Mouse (Mus musculus) R1 (cell line): Measurements from ENCODE around the gene Tbpl1.

Experiments
- DNase-seq: peaks from one replicate; pipeline ENCODE4 v3.0.0-alpha.2; 2018; ENCODE audit warnings: low read depth, low spot score

Tbpl1 gene

GRCm38 (mm10) chr10:22710173-22710777 lies 21.5 kb downstream of the Tbpl1 start:
- peak; percentile 80 for DNase-seq

DNA sequence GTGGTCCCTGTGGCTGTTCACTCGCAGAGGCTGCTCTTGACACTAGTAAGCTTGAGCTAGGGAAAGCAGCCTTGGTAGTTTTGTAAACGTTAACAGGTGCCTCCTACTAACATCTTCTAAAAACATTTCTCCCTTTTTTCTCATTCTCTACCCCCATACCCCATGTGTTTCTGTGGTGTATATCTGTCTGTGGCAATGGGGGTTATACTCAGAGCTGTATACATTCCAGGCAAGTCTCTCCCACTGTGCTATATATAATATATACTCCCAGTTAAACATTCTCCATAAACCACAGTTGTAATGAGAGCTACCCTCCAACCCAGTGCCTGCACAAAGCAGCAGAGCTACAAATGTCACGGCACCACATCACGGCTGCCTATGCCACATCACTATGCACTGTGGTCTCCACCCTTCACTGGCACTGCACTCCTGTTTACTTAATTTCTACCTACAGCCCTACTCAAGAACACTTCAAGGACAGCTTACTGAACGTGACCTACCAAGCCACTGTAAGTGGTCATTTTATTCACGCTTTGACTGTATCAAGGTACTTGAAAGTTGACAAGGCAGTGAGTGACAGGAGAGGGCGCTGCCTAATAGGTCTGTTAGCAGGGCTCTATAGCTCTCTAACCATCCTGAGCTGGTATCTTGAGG lies 23.4 kb downstream of the Tbpl1 start:
- no peak for DNase-seq

DNA sequence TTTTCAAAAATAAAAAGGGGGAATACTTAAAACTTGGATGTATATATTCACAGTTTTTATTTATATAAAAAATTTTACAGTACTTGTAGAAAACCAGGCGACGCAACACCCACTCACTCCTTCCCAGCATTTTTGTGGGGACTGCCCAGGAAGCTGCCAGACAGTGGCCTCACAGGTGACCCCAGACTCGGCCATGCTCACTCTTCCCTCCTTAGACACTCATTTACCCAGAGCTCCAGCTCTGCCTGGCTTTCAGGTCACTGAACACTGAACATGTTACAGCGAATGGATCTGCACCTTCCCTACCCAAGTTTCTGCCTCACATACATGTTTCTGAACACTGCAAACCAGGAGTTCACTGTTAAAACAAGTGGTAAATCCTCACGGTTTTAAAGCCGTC lies 27.9 kb downstream of the Tbpl1 start:
- DNase-seq, result no peak

GRCm38 (mm10) chr10:22701485-22702315 lies 30.0 kb downstream of the Tbpl1 start:
- DNase-seq, result no peak

- DNase-seq, result no peak
Measured at GRCm38 (mm10) chr10:22700773-22701172, 31.0 kb downstream of the Tbpl1 start.

GRCm38 (mm10) chr10:22699487-22700335 lies 32.0 kb downstream of the Tbpl1 start:
- no peak for DNase-seq

- DNase-seq, result peak; percentile 86
Measured at GRCm38 (mm10) chr10:22698158-22698953, 33.4 kb downstream of the Tbpl1 start.

GRCm38 (mm10) chr10:22696864-22697263 lies 34.9 kb downstream of the Tbpl1 start:
- DNase-seq, result no peak

DNA sequence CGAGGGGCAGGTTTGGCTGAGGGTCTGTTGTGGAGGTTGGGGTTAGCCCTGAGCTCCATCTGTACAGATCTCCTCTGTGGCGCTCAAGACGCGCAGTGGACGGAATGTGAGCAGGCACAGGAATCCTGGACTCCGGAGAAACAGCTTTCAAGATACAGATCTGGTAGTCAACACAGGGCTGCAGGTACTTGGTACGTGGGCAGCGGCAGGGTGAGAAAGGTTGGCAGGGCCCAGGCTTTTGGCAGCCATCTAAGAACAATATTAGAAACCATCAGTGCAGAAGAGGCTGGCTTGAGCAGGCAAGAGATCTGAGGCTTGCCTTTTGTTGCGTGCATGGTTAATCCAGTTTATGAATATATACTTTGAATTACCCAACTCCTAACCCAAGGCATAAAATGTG lies 35.5 kb downstream of the Tbpl1 start:
- DNase-seq, result no peak

DNA sequence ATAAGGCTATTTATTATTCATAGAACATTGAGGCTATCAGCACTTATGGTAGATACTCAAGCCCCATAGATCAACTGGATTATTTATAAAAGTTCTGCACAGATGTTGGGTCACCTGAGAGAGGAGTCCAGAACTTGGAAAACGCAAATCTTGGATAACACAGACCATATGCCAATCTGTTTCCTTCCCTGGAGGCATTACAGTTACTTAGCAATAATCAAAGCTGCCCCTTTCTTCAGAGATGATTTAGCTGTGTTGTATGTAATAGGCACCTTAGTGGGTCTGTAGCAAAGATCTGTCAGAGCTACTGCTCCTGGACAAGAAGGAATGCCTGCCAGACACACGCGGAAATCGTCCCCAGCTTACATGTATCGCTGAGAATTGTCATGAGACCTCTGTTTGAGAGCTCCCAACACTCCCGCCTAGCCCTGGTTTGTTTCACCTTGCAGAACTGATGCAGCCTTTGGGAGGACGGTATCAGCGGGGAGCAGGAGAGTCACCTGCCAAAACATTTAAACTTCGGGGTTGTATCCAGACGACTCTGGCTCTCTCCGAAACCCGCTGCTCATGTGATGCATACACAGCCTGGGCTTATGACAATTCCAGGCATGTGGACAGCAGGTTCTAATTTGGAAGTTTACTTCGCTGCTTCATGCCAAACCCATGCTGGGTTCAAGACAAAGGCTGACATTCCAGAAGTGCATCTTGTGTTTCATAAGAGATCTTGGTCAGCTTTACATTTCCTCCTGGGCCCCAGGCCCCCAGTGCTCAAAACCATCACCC lies 55.7 kb downstream of the Tbpl1 start:
- peak; percentile 62 for DNase-seq

DNA sequence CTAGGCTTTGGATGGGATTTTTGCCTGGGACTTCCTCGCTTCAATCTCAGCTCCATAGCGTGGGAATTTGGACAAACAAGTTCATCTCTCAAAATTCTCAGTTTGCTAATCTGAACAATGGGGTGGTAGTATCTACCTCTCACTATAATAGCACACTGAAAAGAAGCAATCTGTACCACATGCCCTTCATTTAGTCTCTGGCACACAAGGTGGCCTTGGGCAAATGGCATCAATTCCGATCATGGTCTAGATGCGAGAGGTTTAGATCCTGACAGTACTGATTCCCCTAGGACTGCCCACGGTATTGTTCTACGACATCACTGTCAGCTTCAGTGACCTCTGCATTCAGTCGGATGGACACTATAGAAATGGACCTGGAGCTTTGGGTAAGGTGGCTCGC lies 57.6 kb downstream of the Tbpl1 start:
- no peak for DNase-seq

GRCm38 (mm10) chr10:22668509-22668908 lies 63.2 kb downstream of the Tbpl1 start:
- no peak for DNase-seq

DNA sequence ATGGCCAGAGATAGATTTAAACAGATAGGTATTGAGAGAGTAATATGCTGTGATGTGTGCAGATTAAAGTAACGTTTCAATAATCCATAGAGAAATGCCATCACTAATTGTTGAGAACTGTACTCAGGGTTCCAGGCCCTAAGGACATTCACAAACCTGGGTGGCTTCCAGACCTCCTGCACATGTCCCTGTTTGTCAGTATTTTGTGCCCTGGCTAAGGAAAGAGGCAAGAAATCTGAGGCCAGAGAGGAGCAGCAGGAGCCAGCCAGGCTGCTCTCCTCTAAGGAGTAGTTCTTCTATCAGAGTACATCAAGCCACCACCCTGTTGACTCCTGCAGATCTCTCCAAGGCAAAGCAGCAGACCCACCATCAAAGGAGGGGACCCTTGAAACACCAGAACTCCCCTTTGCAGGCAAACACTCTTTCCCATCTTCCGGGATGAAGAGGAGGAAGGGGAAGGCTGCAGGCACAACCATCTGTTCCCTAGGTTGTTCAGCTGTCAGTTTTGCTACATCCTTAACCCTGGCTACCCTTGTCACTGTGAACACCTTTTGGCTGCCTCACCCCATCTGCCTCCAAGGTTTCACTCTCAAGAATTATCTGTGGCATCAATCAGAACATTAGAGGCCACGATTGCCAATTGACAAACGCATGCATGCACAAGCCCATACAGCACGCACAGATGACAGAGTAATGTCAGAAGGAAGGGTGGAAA lies 71.3 kb downstream of the Tbpl1 start:
- no peak for DNase-seq

GRCm38 (mm10) chr10:22659386-22659725 lies 72.4 kb downstream of the Tbpl1 start:
- DNase-seq, result no peak

DNA sequence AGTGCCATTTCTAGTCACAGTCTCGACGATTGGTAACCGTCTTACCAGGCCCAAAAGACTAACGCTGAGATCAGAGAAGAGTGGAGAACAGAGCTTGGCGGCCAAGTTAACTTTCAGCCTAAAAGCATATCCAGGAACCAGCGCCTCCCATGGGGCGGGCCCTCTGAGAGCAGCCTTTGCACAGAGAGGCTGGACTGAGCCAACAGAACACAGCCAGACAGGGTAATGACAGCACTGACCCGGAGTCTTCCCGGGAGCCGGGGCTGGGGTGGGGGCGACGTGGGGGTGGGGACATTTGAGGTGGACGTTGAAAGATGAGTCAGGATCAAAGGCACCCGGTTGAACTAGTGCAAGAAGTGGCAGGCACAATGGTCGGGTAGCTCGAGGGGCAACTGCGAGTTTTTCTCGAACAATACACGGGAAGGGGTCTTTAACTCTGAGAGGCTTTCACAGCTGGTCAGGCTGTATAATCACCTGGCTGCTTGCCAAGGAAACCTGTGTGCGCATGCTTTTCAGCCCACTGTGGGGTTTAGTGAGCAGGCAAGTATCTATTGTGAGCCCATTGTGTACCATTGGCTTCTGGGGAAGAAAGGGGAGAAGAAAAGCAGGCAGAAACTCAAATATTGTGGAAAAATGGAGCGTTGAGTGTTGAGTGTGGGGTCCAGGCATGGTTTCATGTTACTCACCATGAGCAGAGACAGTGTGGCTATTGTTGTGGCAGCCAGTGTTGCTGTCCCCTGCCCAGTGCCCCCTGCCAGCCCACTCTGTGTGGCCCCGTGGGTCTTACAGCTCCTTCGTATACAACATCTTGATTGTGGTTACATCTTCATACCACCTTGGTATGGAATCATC lies 73.0 kb downstream of the Tbpl1 start:
- DNase-seq, result peak; percentile 25
